Comparison of ENCODE assay signal across 25 mouse cellular contexts in genomic region chr1:168175586-168175985, GRCm38 (mm10).
DNase-seq lines count a peak whose midpoint lies in the region; ATAC-seq and TF ChIP-seq lines count a peak whose summit lies in the region.
"Had no signal": no experiment of that assay in that cellular context is flagged by ENCODE, and none has a peak within 500 bp of the region (broad histone marks: within the 10 kb centered on the region; RNA-seq: fewer than 3 reads in every experiment).

No protein-coding gene starts in this region.

- H3K79me2 ChIP-seq in heart, adult 2 months (replicated peaks; ENCODE audit: control insufficient read depth, insufficient read depth, low read length), result no peaks in the 10 kb centered on the region

- no peaks in the 10 kb centered on the region for H3K27me3 ChIP-seq in heart, adult 2 months (ENCODE audit: control insufficient read depth, insufficient read depth, low read length)
- no peaks in the 10 kb centered on the region for H3K27me3 ChIP-seq in hindbrain, postnatal 0 days (ENCODE audit: insufficient read depth, low read length)
- H3K27me3 ChIP-seq: embryonic facial prominence, embryonic 12.5 days; embryonic facial prominence, embryonic 15.5 days; forebrain, embryonic 12.5 days; forebrain, embryonic 15.5 days; hindbrain, embryonic 13.5 days had no signal

- H3K4me2 ChIP-seq in hindbrain, postnatal 0 days (ENCODE audit: low read depth, low read length), result no peak overlapping the region
- H3K4me2 ChIP-seq: embryonic facial prominence, embryonic 12.5 days; embryonic facial prominence, embryonic 15.5 days; forebrain, embryonic 12.5 days; forebrain, embryonic 15.5 days; heart, embryonic 11.5 days; hindbrain, embryonic 13.5 days had no signal

- intact Hi-C loops in gastrocnemius, postnatal 36 days (cut with DNase I), result no loop called here
- intact Hi-C loops in heart, adult 2 months (cut with DNase I), result no loop called here

- WGBS in heart, adult 2 months, result 65% methylated on average over 4 of the region's 4 CpGs
- 85% methylated on average over 4 of the region's 4 CpGs for WGBS in hindbrain, postnatal 0 days

- peaks cover 4% of the 10 kb centered on the region; the same call in 1 of the 2 replicates for H3K4me1 ChIP-seq in heart, adult 2 months (ENCODE audit: control insufficient read depth, insufficient read depth, low read length)
- no peaks in the 10 kb centered on the region for H3K4me1 ChIP-seq in hindbrain, postnatal 0 days (ENCODE audit: insufficient read depth, low read length)
- H3K4me1 ChIP-seq: forebrain, embryonic 12.5 days; forebrain, embryonic 15.5 days; hindbrain, embryonic 10.5 days; hindbrain, embryonic 13.5 days had no signal

- DNase-seq in gastrocnemius, adult 18-20 months (ENCODE audit: low spot score), result peak; percentile 32
- DNase-seq in gastrocnemius, postnatal 36 days, result no peak
- DNase-seq in heart, adult 2 months, result no peak
- no peak for DNase-seq in heart, adult 18-20 months
- DNase-seq in gonadal fat pad, adult 2 months (ENCODE audit: low read depth), result peak; percentile 20
- no peak for DNase-seq in hindbrain, postnatal 0 days (ENCODE audit: low spot score)
- no peak for DNase-seq in embryo, embryonic 10.5 days (ENCODE audit: low spot score)
- DNase-seq: adrenal gland, adult 8-10 months; adrenal gland, postnatal 25 days; cerebellum, adult 11-12 months; cerebellum, adult 8-10 months; cerebellum, postnatal 10 days; heart, postnatal 36 days; kidney, adult 18-20 months had no signal

- TF ChIP-seq EP300 in heart, adult 2 months (IDR thresholded peaks at IDR 0.05; ENCODE audit: insufficient read depth, low read depth, low read length), result no peak

- peak overlapping the region; percentile 79 for H3K27ac ChIP-seq in heart, adult 2 months
- H3K27ac ChIP-seq in hindbrain, postnatal 0 days, result no peak overlapping the region
- H3K27ac ChIP-seq: embryonic facial prominence, embryonic 12.5 days; embryonic facial prominence, embryonic 15.5 days; forebrain, embryonic 12.5 days; forebrain, embryonic 15.5 days; hindbrain, embryonic 10.5 days; hindbrain, embryonic 13.5 days had no signal

- no peak overlapping the region; the same call in 1 of the 2 replicates for H3K9ac ChIP-seq in heart, adult 2 months (ENCODE audit: low read depth, low read length)
- no peak overlapping the region for H3K9ac ChIP-seq in hindbrain, postnatal 0 days (replicated peaks; ENCODE audit: low read length)
- H3K9ac ChIP-seq: embryonic facial prominence, embryonic 12.5 days; embryonic facial prominence, embryonic 15.5 days; forebrain, embryonic 12.5 days; forebrain, embryonic 15.5 days; hindbrain, embryonic 13.5 days had no signal

- H3K9me3 ChIP-seq in hindbrain, postnatal 0 days (ENCODE audit: low read length), result no peaks in the 10 kb centered on the region
- H3K9me3 ChIP-seq: embryonic facial prominence, embryonic 12.5 days; embryonic facial prominence, embryonic 15.5 days; forebrain, embryonic 12.5 days; forebrain, embryonic 15.5 days; hindbrain, embryonic 10.5 days; hindbrain, embryonic 13.5 days had no signal

- peaks cover 11% of the 10 kb centered on the region for H3K36me3 ChIP-seq in heart, adult 2 months (ENCODE audit: control insufficient read depth, insufficient read depth, low read length)
- no peaks in the 10 kb centered on the region for H3K36me3 ChIP-seq in hindbrain, postnatal 0 days (ENCODE audit: insufficient read depth, low read length)

- no peak for ATAC-seq in hindbrain, postnatal 0 days
- ATAC-seq: activated CD4-positive, CD25-positive, alpha-beta regulatory T cell, adult 4 months; forebrain, embryonic 15.5 days; hindbrain, embryonic 16.5 days; inflammation-experienced regulatory T-cells, adult 6 months; intestine, embryonic 16.5 days had no signal

- no peak for TF ChIP-seq POLR2A in heart, adult 2 months (IDR thresholded peaks at IDR 0.05; ENCODE audit: insufficient read depth, low read depth, low read length)

- H3K4me3 ChIP-seq in heart, adult 2 months, result no peak overlapping the region
- no peak overlapping the region for H3K4me3 ChIP-seq in hindbrain, postnatal 0 days (ENCODE audit: low read length)
- H3K4me3 ChIP-seq: embryonic facial prominence, embryonic 12.5 days; embryonic facial prominence, embryonic 15.5 days; forebrain, embryonic 12.5 days; forebrain, embryonic 15.5 days; hindbrain, embryonic 10.5 days; hindbrain, embryonic 13.5 days had no signal

- no peak for TF ChIP-seq CTCF in heart, adult 2 months (IDR thresholded peaks at IDR 0.05)
- TF ChIP-seq CTCF in hindbrain, postnatal 0 days (IDR thresholded peaks at IDR 0.05; ENCODE audit: low read depth), result no peak

Comparison
In these comparisons a context has a peak if more than half of its experiments do, and no peak if none do; other contexts are left out.
1. DNase-seq: peak in gastrocnemius, adult 18-20 months (single experiment) and gonadal fat pad, adult 2 months (single experiment); none in gastrocnemius, postnatal 36 days (0 of 2), heart, adult 2 months (0 of 2), heart, adult 18-20 months (0 of 2), hindbrain, postnatal 0 days (single experiment) and embryo, embryonic 10.5 days (single experiment).